Mouse (Mus musculus): ENCODE measurements at regions not wholly inside any gene's neighbourhood (a gene's known extent, or its start where the extent isn't known, plus 50 kb on each side); places are given as distances from the start of the nearest gene placed in this dataset.

GRCm38 (mm10) chr3:117225041-117225440 lies 135.6 kb downstream of the Plppr4 start:
- no peak for DNase-seq (ENCODE audit: low read depth, low spot score)
- no peak overlapping the region for H3K9ac ChIP-seq (ENCODE audit: control insufficient read depth, low read depth, low read length, poor library complexity, severe bottlenecking)
- TF ChIP-seq ZKSCAN1 (IDR thresholded peaks at IDR 0.05; ENCODE audit: low read depth, low read length) (no peak), BHLHE40 (IDR thresholded peaks at IDR 0.05; ENCODE audit: borderline replicate concordance, low read depth, low read length) (no peak), RCOR1 (IDR thresholded peaks at IDR 0.05; ENCODE audit: low read depth, low read length) (no peak), CHD1 (IDR thresholded peaks at IDR 0.05; ENCODE audit: low read depth, low read length) (no peak), E2F4 (IDR thresholded peaks at IDR 0.05; ENCODE audit: borderline replicate concordance, low read depth, low read length) (no peak), ETS1 (IDR thresholded peaks at IDR 0.05; ENCODE audit: low read depth, low read length) (no peak), POLR2AphosphoS2 (IDR thresholded peaks at IDR 0.05; ENCODE audit: low read length) (no peak), CTCF (IDR thresholded peaks at IDR 0.05 in 2 of 3, conservative IDR thresholded peaks at IDR 0.05 in 1 of 3; ENCODE audit: control insufficient read depth in 1 of 3, insufficient read depth in 1 of 3, low read depth in 2 of 3, low read length in 3 of 3, poor library complexity in 1 of 3, severe bottlenecking in 1 of 3) (no peak), POLR2A (IDR thresholded peaks at IDR 0.05; ENCODE audit: control insufficient read depth in 1 of 2, insufficient read depth in 1 of 2, low read depth in 1 of 2, low read length in 2 of 2, poor library complexity in 1 of 2) (no peak), NELFE (IDR thresholded peaks at IDR 0.05; ENCODE audit: low read depth, low read length) (no peak), ZNF384 (IDR thresholded peaks at IDR 0.05; ENCODE audit: low read depth, low read length) (no peak), ELF1 (IDR thresholded peaks at IDR 0.05; ENCODE audit: low read depth, low read length) (no peak), HCFC1 (IDR thresholded peaks at IDR 0.05; ENCODE audit: low read depth, low read length) (no peak), TCF12 (IDR thresholded peaks at IDR 0.05; ENCODE audit: low read depth, low read length) (no peak), ZC3H11A (IDR thresholded peaks at IDR 0.05; ENCODE audit: low read depth, low read length) (no peak), JUND (IDR thresholded peaks at IDR 0.05; ENCODE audit: low read depth, low read length) (no peak), GABPA (IDR thresholded peaks at IDR 0.05; ENCODE audit: low read depth, low read length) (no peak), GATA1 (IDR thresholded peaks at IDR 0.05; ENCODE audit: low read depth, low read length) (no peak)
- H3K79me2 ChIP-seq (ENCODE audit: control insufficient read depth, insufficient read depth, low read length, poor library complexity), result no peaks in the 10 kb centered on the region
- H3K9me3 ChIP-seq (replicated peaks; ENCODE audit: insufficient read depth, low read length), result no peaks in the 10 kb centered on the region
- H3K4me3 ChIP-seq (ENCODE audit: control insufficient read depth in 1 of 2, insufficient read depth in 1 of 2, low read depth in 2 of 2, low read length in 2 of 2), result no peak overlapping the region
- no peaks in the 10 kb centered on the region for H3K27me3 ChIP-seq (ENCODE audit: control insufficient read depth in 1 of 2, insufficient read depth in 2 of 2, low read length in 2 of 2)
- H3K27ac ChIP-seq (ENCODE audit: control insufficient read depth, low read depth, low read length), result no peak overlapping the region
- H3K4me1 ChIP-seq (ENCODE audit: control insufficient read depth in 1 of 2, insufficient read depth in 2 of 2, low read length in 2 of 2), result no peaks in the 10 kb centered on the region
- H3K36me3 ChIP-seq (ENCODE audit: control insufficient read depth in 1 of 2, insufficient read depth in 2 of 2, low read length in 2 of 2), result no peaks in the 10 kb centered on the region

DNA sequence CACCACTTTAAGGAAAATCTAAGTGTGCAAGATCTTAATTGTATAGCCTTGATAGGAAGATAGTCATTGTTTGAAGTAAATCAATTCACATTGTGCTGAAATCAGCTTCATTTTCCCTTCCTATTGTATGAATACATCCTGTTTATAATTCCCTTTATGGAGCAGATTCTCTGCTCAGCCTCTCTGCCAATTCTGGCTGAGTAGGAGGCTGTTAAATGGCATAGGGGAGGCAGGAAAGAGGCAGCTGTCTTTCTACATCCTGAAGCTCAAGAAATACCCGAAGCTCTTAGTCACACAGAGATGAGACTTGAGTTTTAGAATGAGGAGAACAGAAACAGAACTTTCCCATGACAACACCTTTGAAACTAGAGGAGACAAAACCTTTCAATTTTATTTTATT lies 142.7 kb downstream of the Plppr4 start:
- Histone ChIP-seq H3K36me3 (ENCODE audit: control insufficient read depth in 1 of 2, insufficient read depth in 2 of 2, low read length in 2 of 2) (no peaks in the 10 kb centered on the region), H3K4me1 (ENCODE audit: control insufficient read depth in 1 of 2, insufficient read depth in 2 of 2, low read length in 2 of 2) (no peaks in the 10 kb centered on the region), H3K27ac (ENCODE audit: control insufficient read depth, low read depth, low read length) (no peak overlapping the region), H3K9me3 (replicated peaks; ENCODE audit: insufficient read depth, low read length) (no peaks in the 10 kb centered on the region), H3K79me2 (ENCODE audit: control insufficient read depth, insufficient read depth, low read length, poor library complexity) (no peaks in the 10 kb centered on the region), H3K4me3 (ENCODE audit: control insufficient read depth in 1 of 2, insufficient read depth in 1 of 2, low read depth in 2 of 2, low read length in 2 of 2) (no peak overlapping the region), H3K9ac (ENCODE audit: control insufficient read depth, low read depth, low read length, poor library complexity, severe bottlenecking) (no peak overlapping the region), H3K27me3 (ENCODE audit: control insufficient read depth in 1 of 2, insufficient read depth in 2 of 2, low read length in 2 of 2) (no peaks in the 10 kb centered on the region)
- DNase-seq (ENCODE audit: low read depth, low spot score), result no peak
- TF ChIP-seq BHLHE40 (IDR thresholded peaks at IDR 0.05; ENCODE audit: borderline replicate concordance, low read depth, low read length) (no peak), RAD21 (IDR thresholded peaks at IDR 0.05; ENCODE audit: low read depth, low read length) (no peak), MEF2A (IDR thresholded peaks at IDR 0.05; ENCODE audit: extremely low read depth, insufficient replicate concordance, low read depth, low read length, poor library complexity, severe bottlenecking) (no peak), EP300 (IDR thresholded peaks at IDR 0.05; ENCODE audit: low read depth in 1 of 2, low read length in 2 of 2) (no peak), UBTF (IDR thresholded peaks at IDR 0.05; ENCODE audit: borderline replicate concordance, insufficient read depth, low read depth, low read length) (no peak), USF1 (IDR thresholded peaks at IDR 0.05; ENCODE audit: low read depth, low read length) (no peak), MYC (IDR thresholded peaks at IDR 0.05; ENCODE audit: low read depth, low read length) (no peak), USF2 (IDR thresholded peaks at IDR 0.05; ENCODE audit: borderline replicate concordance in 1 of 2, insufficient read depth in 1 of 2, low read depth in 1 of 2, low read length in 2 of 2) (no peak), SIN3A (IDR thresholded peaks at IDR 0.05; ENCODE audit: low read length) (no peak), POLR2AphosphoS5 (IDR thresholded peaks at IDR 0.05; ENCODE audit: borderline replicate concordance, low read depth, low read length) (no peak), CHD1 (IDR thresholded peaks at IDR 0.05; ENCODE audit: low read depth, low read length) (no peak), ZNF384 (IDR thresholded peaks at IDR 0.05; ENCODE audit: low read depth, low read length) (no peak), POLR2A (IDR thresholded peaks at IDR 0.05; ENCODE audit: control insufficient read depth in 1 of 2, insufficient read depth in 1 of 2, low read depth in 1 of 2, low read length in 2 of 2, poor library complexity in 1 of 2) (no peak)

Measured in MEL (cell line).